Mouse (Mus musculus): ENCODE measurements at regions not wholly inside any gene's neighbourhood (a gene's known extent, or its start where the extent isn't known, plus 50 kb on each side); places are given as distances from the start of the nearest gene placed in this dataset.

DNA sequence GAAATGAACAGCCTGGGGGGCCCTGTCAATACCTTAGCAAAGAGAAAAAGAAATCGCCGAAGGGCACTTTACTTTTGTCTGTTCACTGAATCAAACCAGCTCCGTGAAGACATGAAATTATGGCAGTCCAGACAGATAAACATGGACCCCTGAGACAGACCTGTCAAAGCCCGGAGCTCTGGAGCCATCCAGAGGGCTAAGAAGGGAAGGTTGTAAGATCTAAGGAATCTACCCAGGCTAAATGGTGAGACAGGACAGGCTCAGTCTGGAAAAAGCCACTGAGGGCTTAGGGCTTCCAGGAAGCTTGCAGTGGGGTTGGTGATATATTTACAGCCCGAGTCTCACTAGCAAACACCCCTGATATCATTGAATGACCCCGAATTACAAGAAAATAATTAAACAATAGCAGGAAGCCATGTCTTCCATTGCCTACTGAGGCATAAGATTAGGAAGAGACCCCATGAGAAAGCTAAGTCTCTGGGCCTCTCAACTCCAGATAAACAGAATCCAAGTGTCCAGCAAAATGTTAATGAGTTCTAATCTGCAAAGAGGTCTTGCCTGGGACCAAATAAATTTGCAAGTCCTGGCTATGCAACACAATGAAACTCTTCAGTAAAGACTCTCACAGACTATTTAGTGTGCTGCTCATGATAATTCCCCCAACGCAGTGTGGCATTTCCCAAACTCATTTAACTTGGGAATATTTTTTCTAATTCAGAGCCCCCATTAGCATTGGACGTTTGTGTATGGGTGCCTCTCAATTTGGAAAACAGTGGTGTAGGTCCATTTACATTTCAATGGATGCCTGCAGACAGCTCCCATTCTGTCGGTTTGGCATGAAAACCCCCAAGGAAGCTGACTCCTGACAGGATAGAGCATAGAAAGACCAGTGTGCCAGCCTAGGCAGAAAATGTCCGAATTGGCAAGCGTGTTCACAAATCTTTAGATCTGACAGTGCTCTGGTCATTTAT, 89.8 kb downstream of the Pabpc6 start:
- 14% methylated on average over 11 of the region's 11 CpGs for WGBS
- peak; percentile 97 for ATAC-seq
- no peak overlapping the region for H3K4me3 ChIP-seq (ENCODE audit: low read length)

DNA sequence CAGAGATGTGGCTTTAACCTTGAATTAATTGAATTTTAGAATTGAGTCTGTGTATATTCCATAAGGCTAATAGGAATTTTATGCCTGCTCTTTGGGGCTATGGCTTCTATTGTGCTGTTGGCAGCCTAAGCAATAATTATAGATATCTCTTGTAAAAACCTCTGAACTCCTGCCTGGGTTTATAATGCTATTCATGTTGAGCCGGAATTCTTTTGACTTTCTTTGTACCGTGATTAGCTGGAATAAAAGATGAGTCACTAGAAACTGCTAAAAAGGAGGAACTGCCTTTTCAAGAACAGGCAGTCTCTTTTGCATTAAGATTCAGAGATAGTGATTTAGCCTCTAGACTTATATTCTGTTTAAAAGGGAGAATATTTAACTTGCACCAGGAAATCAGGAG, 71.4 kb downstream of the Pabpc6 start:
- Histone ChIP-seq H3K9me3 (ENCODE audit: control insufficient read depth, low read length) (no peaks in the 10 kb centered on the region), H3K27ac (ENCODE audit: low read depth, low read length) (no peak overlapping the region), H3K4me2 (ENCODE audit: low read length) (no peak overlapping the region), H3K4me3 (ENCODE audit: low read length) (no peak overlapping the region), H3K27me3 (replicated peaks; ENCODE audit: control insufficient read depth, insufficient read depth, low read length) (no peaks in the 10 kb centered on the region), H3K36me3 (ENCODE audit: control insufficient read depth, insufficient read depth, low read length) (no peaks in the 10 kb centered on the region), H3K9ac (ENCODE audit: low read depth, low read length) (no peak overlapping the region), H3K4me1 (ENCODE audit: control insufficient read depth, insufficient read depth, low read depth, low read length) (no peaks in the 10 kb centered on the region)
- ATAC-seq = no peak
- 19% methylated on average over 2 of the region's 2 CpGs for WGBS

More for the DNA sequence above, 89.8 kb downstream of the Pabpc6 start:
- Histone ChIP-seq H3K27ac (ENCODE audit: low read depth, low read length) (peak overlapping the region; percentile 55), H3K9ac (ENCODE audit: low read depth, low read length) (no peak overlapping the region), H3K4me1 (ENCODE audit: control insufficient read depth, insufficient read depth, low read depth, low read length) (no peaks in the 10 kb centered on the region), H3K27me3 (replicated peaks; ENCODE audit: control insufficient read depth, insufficient read depth, low read length) (no peaks in the 10 kb centered on the region), H3K9me3 (ENCODE audit: control insufficient read depth, low read length) (no peaks in the 10 kb centered on the region), H3K36me3 (ENCODE audit: control insufficient read depth, insufficient read depth, low read length) (no peaks in the 10 kb centered on the region), H3K4me2 (ENCODE audit: low read length) (no peak overlapping the region)

DNA sequence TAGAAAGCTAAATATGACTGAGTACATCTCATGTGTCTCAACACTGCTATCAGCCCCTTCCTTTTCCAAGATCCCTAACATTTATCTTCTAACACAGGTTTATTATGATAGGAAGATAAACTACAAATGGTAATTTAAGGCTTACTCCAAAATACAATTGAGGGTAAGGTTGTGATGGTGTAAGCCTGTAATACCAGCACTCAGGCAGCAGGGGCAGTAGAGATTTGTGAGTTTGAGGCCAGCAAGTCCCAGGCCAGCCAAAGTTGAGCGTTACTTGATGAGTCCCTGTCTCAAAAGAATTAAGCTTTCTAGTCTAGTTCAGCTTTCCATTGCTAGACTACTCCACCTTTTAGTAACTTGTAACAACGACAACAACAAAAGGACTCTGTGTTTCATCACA, 69.1 kb downstream of the Pabpc6 start:
- H3K4me3 ChIP-seq (ENCODE audit: low read length) = no peak overlapping the region
- 87% methylated on average over 2 of the region's 2 CpGs for WGBS

More for the DNA sequence above, 69.1 kb downstream of the Pabpc6 start:
- no peak overlapping the region for H3K4me2 ChIP-seq (ENCODE audit: low read length)
- no peaks in the 10 kb centered on the region for H3K9me3 ChIP-seq (ENCODE audit: control insufficient read depth, low read length)
- no peaks in the 10 kb centered on the region for H3K27me3 ChIP-seq (replicated peaks; ENCODE audit: control insufficient read depth, insufficient read depth, low read length)
- no peak overlapping the region for H3K9ac ChIP-seq (ENCODE audit: low read depth, low read length)
- H3K4me1 ChIP-seq (ENCODE audit: control insufficient read depth, insufficient read depth, low read depth, low read length) = no peaks in the 10 kb centered on the region
- no peaks in the 10 kb centered on the region for H3K36me3 ChIP-seq (ENCODE audit: control insufficient read depth, insufficient read depth, low read length)
- ATAC-seq = no peak
- no peak overlapping the region for H3K27ac ChIP-seq (ENCODE audit: low read depth, low read length)
